Mouse (Mus musculus) heart, embryonic 14.5 days (tissue): ENCODE measurements around the gene Gm49405. TPM values are rescaled to one million over a fixed set of nuclear protein-coding genes. Genes with fewer than 3 reads are reported as not detected.
A peak's percentile ranks its signal among the peaks of the same experiment; 100 is the strongest.
"Not testable (repeated sequence)": the region's sequence is repeated elsewhere in the genome, so short reads cannot be mapped to it uniquely, and the experiment has no call there.

Experiments used
- ATAC-seq: fragments of 200-750 bp; cut with Nextera tagmentation; 2 replicates; pipeline ENCODE4 v1.8.0; 2017; ENCODE audit warnings: low read depth, moderate TSS enrichment; ENCODE audit not compliant: insufficient number of reproducible peaks, insufficient read depth, low FRiP score
- H3K27ac ChIP-seq, 2 experiments: fragments of 200-500 bp in 1 of 2; fragments of 300-500 bp in 1 of 2; sonication (generic) in 1 of 2; replicated peaks in 1 of 2; 2 replicates each; pipeline ENCODE4 v1.5.1; 2012 to 2014; ENCODE audit warnings: low read depth in 2 of 2, low read length in 2 of 2, control low read depth in 1 of 2, mild to moderate bottlenecking in 1 of 2, mixed read lengths in 1 of 2; ENCODE audit not compliant: control insufficient read depth in 1 of 2, insufficient read depth in 1 of 2
- H3K27me3 ChIP-seq: fragments of 300-500 bp; sonication (generic); 2 replicates; pipeline ENCODE4 v1.6.1; 2014; ENCODE audit warnings: mild to moderate bottlenecking, low read length, control low read depth; ENCODE audit not compliant: control insufficient read depth, insufficient read depth
- H3K36me3 ChIP-seq: fragments of 300-500 bp; sonication (generic); 2 replicates; pipeline ENCODE4 v1.6.1; 2014; ENCODE audit warnings: mild to moderate bottlenecking, control low read depth, low read length, mixed read lengths; ENCODE audit not compliant: control insufficient read depth, insufficient read depth
- H3K4me1 ChIP-seq, 2 experiments: fragments of 200-500 bp in 1 of 2; fragments of 300-500 bp in 1 of 2; sonication (generic) in 1 of 2; 2 replicates each; pipeline ENCODE4 v1.6.1; 2012 to 2014; ENCODE audit warnings: low read length in 2 of 2, control low read depth in 1 of 2, mixed read lengths in 1 of 2; ENCODE audit not compliant: control insufficient read depth in 2 of 2, insufficient read depth in 2 of 2
- H3K4me2 ChIP-seq: fragments of 300-500 bp; sonication (generic); 2 replicates; pipeline ENCODE4 v1.6.1; 2014; ENCODE audit warnings: mild to moderate bottlenecking, low read length
- H3K4me3 ChIP-seq, 2 experiments: fragments of 200-500 bp in 1 of 2; fragments of 300-500 bp in 1 of 2; sonication (generic) in 1 of 2; 2 replicates each; pipeline ENCODE4 v1.5.1; 2012 to 2014; ENCODE audit warnings: low read length in 2 of 2, mild to moderate bottlenecking in 2 of 2, control low read depth in 1 of 2, low read depth in 1 of 2, moderate library complexity in 1 of 2; ENCODE audit not compliant: control insufficient read depth in 1 of 2, insufficient read depth in 1 of 2
- H3K9ac ChIP-seq: fragments of 300-500 bp; sonication (generic); 2 replicates; pipeline ENCODE4 v1.6.1; 2014; ENCODE audit warnings: mild to moderate bottlenecking, low read length
- H3K9me3 ChIP-seq: fragments of 300-500 bp; sonication (generic); 2 replicates; pipeline ENCODE4 v1.6.1; 2016; ENCODE audit warnings: low read length, control low read depth; ENCODE audit not compliant: control insufficient read depth
- WGBS: fragments of 180-500 bp; shearing (Covaris S2); extraction: QIAGEN DNeasy Blood & Tissue Kit; methylation state at CpG from one replicate; pipeline ENCODE4 v1.1.7; 2014; 5-methylcytosine and 5-hydroxymethylcytosine counted together
- polyA plus RNA-seq: library from polyadenylated mRNA; unstranded; fragments of >200 nt; fragmentation: Nextera tagmentation; extraction: Ambion mirVana; gene quantifications from 2 replicates; pipeline ENCODE4 v1.2.1, GENCODE M21; 2014

Gene Gm49405
- polyA plus RNA-seq, 1 experiment from 2014 or later: 4.3 TPM

GRCm38 (mm10) chr19:4032668-4033067, 32.2 kb downstream of the Gm49405 start:
- H3K4me1 ChIP-seq: peaks cover 0 to 3% of the 10 kb centered on the region in 2 experiments; a peak in 1 of 4 replicates
- H3K36me3 ChIP-seq: peaks cover 5% of the 10 kb centered on the region; the same call in 1 of the 2 replicates
- H3K27ac ChIP-seq: no peak overlapping the region
- WGBS: 41% methylated on average over 7 of the region's 7 CpGs
- no peaks in the 10 kb centered on the region for H3K9me3 ChIP-seq
- no peak for ATAC-seq
- no peak overlapping the region for H3K9ac ChIP-seq
- no peaks in the 10 kb centered on the region for H3K27me3 ChIP-seq
- H3K4me3 ChIP-seq: no peak overlapping the region
- H3K4me2 ChIP-seq: no peak overlapping the region

- no peak for ATAC-seq
- H3K4me1 ChIP-seq: peaks cover 3 to 4% of the 10 kb centered on the region in 2 experiments
- H3K4me2 ChIP-seq: no peak overlapping the region
- no peak overlapping the region for H3K9ac ChIP-seq
- WGBS: 70% methylated on average over 3 of the region's 3 CpGs
- H3K9me3 ChIP-seq: no peaks in the 10 kb centered on the region
- H3K27me3 ChIP-seq: no peaks in the 10 kb centered on the region
- peaks cover 5% of the 10 kb centered on the region; the same call in 1 of the 2 replicates for H3K36me3 ChIP-seq
- no peak overlapping the region for H3K27ac ChIP-seq
- no peak overlapping the region for H3K4me3 ChIP-seq
Measured at GRCm38 (mm10) chr19:4033298-4033697, 32.9 kb downstream of the Gm49405 start.

GRCm38 (mm10) chr19:4033742-4034141, 33.3 kb downstream of the Gm49405 start:
- Histone ChIP-seq H3K9me3 (no peaks in the 10 kb centered on the region), H3K4me1 (peaks cover 3 to 6% of the 10 kb centered on the region in 2 experiments), H3K4me2 (no peak overlapping the region), H3K27me3 (no peaks in the 10 kb centered on the region), H3K27ac (no peak overlapping the region), H3K36me3 (peaks cover 5% of the 10 kb centered on the region; the same call in 1 of the 2 replicates), H3K9ac (no peak overlapping the region), H3K4me3 (no peak overlapping the region)
- no peak for ATAC-seq
- 62% methylated on average over 5 of the region's 5 CpGs for WGBS

GRCm38 (mm10) chr19:4036327-4037045, 36.1 kb downstream of the Gm49405 start:
- 78% methylated on average over 12 of the region's 12 CpGs for WGBS
- Histone ChIP-seq H3K9ac (no peak overlapping the region; the same call in 1 of the 2 replicates), H3K4me2 (no peak overlapping the region), H3K27ac (no peak overlapping the region), H3K36me3 (peaks cover 5% of the 10 kb centered on the region; the same call in 1 of the 2 replicates), H3K9me3 (no peaks in the 10 kb centered on the region), H3K27me3 (no peaks in the 10 kb centered on the region), H3K4me3 (no peak overlapping the region), H3K4me1 (peaks cover 3 to 6% of the 10 kb centered on the region in 2 experiments)
- ATAC-seq: no peak

- not testable (repeated sequence) for ATAC-seq, H3K36me3 ChIP-seq, H3K9me3 ChIP-seq, H3K27me3 ChIP-seq, H3K4me1 ChIP-seq
- WGBS: 29% methylated on average over 7 of the region's 8 CpGs
- H3K4me2 ChIP-seq: peak overlapping the region; percentile 71
- H3K27ac ChIP-seq: peak overlapping the region; percentile 70 to 72; a peak in 3 of 4 replicates
- peak overlapping the region; percentile 64 to 83 for H3K4me3 ChIP-seq
- peak overlapping the region; percentile 81 for H3K9ac ChIP-seq
Measured at GRCm38 (mm10) chr19:4037154-4037787, 36.8 kb downstream of the Gm49405 start.

GRCm38 (mm10) chr19:4037788-4038232, 37.4 kb downstream of the Gm49405 start, which contains the start of gene Gstp1:
Gstp1 (minus strand) TSS chr19:4037985.
- ATAC-seq: peak; percentile 78
- peaks cover 5% of the 10 kb centered on the region; the same call in 1 of the 2 replicates for H3K36me3 ChIP-seq
- under 1% methylated on average over 26 of the region's 26 CpGs for WGBS
- no peaks in the 10 kb centered on the region for H3K27me3 ChIP-seq
- H3K4me3 ChIP-seq: peak within 1 kb of the TSS; percentile 64 to 83
- H3K9ac ChIP-seq: peak within 1 kb of the TSS; percentile 81
- peaks cover 3 to 6% of the 10 kb centered on the region in 2 experiments for H3K4me1 ChIP-seq
- H3K27ac ChIP-seq: peak within 1 kb of the TSS; percentile 72 to 81
- H3K9me3 ChIP-seq: no peaks in the 10 kb centered on the region
- peak within 1 kb of the TSS; percentile 71 for H3K4me2 ChIP-seq

- ATAC-seq, H3K36me3 ChIP-seq, H3K27ac ChIP-seq, H3K27me3 ChIP-seq, H3K9me3 ChIP-seq, H3K4me1 ChIP-seq, H3K4me2 ChIP-seq, H3K9ac ChIP-seq, H3K4me3 ChIP-seq: not testable (repeated sequence)
- WGBS: 80% methylated on average over 5 of the region's 5 CpGs
Measured at GRCm38 (mm10) chr19:4040941-4041340, 40.5 kb downstream of the Gm49405 start.
